Mouse (Mus musculus) liver, embryonic 14.5 days (tissue): ENCODE data around the gene Celsr1. TPM values are rescaled to one million over a fixed set of nuclear protein-coding genes. Genes with fewer than 3 reads are reported as not detected.

Experiments
- ATAC-seq: fragments of 200-750 bp; cut with Nextera tagmentation; 2 replicates; pipeline ENCODE4 v1.8.0; 2017; ENCODE audit warnings: moderate number of reproducible peaks, mild to moderate bottlenecking, moderate library complexity; ENCODE audit not compliant: insufficient read depth
- DNase-seq, 3 experiments: peaks; one replicate each; pipeline ENCODE4 v3.0.0-alpha.2; 2012 to 2013; ENCODE audit warnings: low read depth in 3 of 3, low spot score in 3 of 3
- H3K27ac ChIP-seq: fragments of 300-500 bp; sonication (generic); 2 replicates; pipeline ENCODE4 v1.5.1; 2014; ENCODE audit warnings: moderate library complexity, mild to moderate bottlenecking, control low read depth, inconsistent platforms
- H3K27me3 ChIP-seq: fragments of 300-500 bp; sonication (generic); 2 replicates; pipeline ENCODE4 v1.6.1; 2014; ENCODE audit warnings: mild to moderate bottlenecking, low read length, moderate library complexity; ENCODE audit not compliant: control insufficient read depth, insufficient read depth
- H3K36me3 ChIP-seq: fragments of 300-500 bp; sonication (generic); replicated peaks from 2 replicates; pipeline ENCODE4 v1.6.1; 2014; ENCODE audit warnings: low read depth; ENCODE audit not compliant: control insufficient read depth, insufficient read depth
- H3K4me1 ChIP-seq, 2 experiments: fragments of 200-500 bp in 1 of 2; fragments of 300-500 bp in 1 of 2; sonication (generic) in 1 of 2; replicated peaks; 2 replicates each; pipeline ENCODE4 v1.6.1; 2012 to 2014; ENCODE audit warnings: antibody characterized with exemption in 1 of 2, inconsistent platforms in 1 of 2, low read length in 1 of 2; ENCODE audit not compliant: control insufficient read depth in 2 of 2, insufficient read depth in 2 of 2
- H3K4me2 ChIP-seq: fragments of 300-500 bp; sonication (generic); 2 replicates; pipeline ENCODE4 v1.6.1; 2014; ENCODE audit warnings: low read depth, mild to moderate bottlenecking, control low read depth, moderate library complexity
- H3K4me3 ChIP-seq, 2 experiments: fragments of 200-500 bp in 1 of 2; fragments of 300-500 bp in 1 of 2; sonication (generic) in 1 of 2; 2 replicates each; pipeline ENCODE4 v1.5.1; 2012 to 2014; ENCODE audit warnings: low read depth in 2 of 2, low read length in 2 of 2, mild to moderate bottlenecking in 2 of 2, control low read depth in 1 of 2, inconsistent platforms in 1 of 2, moderate library complexity in 1 of 2; ENCODE audit not compliant: insufficient read depth in 1 of 2
- H3K9ac ChIP-seq: fragments of 300-500 bp; sonication (generic); replicated peaks from 2 replicates; pipeline ENCODE4 v1.6.1; 2014; ENCODE audit warnings: mild to moderate bottlenecking, control low read depth, moderate library complexity
- H3K9me3 ChIP-seq: fragments of 300-500 bp; sonication (generic); 2 replicates; pipeline ENCODE4 v1.6.1; 2016; ENCODE audit warnings: low read length, mixed read lengths; ENCODE audit not compliant: control insufficient read depth
- CTCF ChIP-seq: IDR thresholded peaks from 2 replicates; pipeline ENCODE4 v1.5.1; 2016; ENCODE audit warnings: antibody characterized with exemption, low read depth, control low read depth
- EP300 ChIP-seq: IDR thresholded peaks from 2 replicates; pipeline ENCODE4 v1.6.1; 2016; ENCODE audit warnings: antibody characterized with exemption, low read depth
- WGBS: fragments of 180-500 bp; shearing (Covaris S2); extraction: QIAGEN DNeasy Blood & Tissue Kit; methylation state at CpG from one replicate; pipeline ENCODE4 v1.1.7; 2014; ENCODE audit not compliant: insufficient replicate concordance; 5-methylcytosine and 5-hydroxymethylcytosine counted together
- polyA plus RNA-seq, 2 experiments: library from polyadenylated mRNA; depleted of rRNA in 1 of 2; stranded (reverse) in 1 of 2; unstranded in 1 of 2; fragments of >200 nt; fragmentation: Nextera tagmentation in 1 of 2; extraction: Ambion mirVana in 1 of 2; gene quantifications; 2 replicates each; pipeline versions ENCODE4 v1.2.1 to v1.2.3; 2012 to 2014

The Celsr1 gene
- polyA plus RNA-seq, 2 experiments, result 0.06 to 0.12 TPM

DNA sequence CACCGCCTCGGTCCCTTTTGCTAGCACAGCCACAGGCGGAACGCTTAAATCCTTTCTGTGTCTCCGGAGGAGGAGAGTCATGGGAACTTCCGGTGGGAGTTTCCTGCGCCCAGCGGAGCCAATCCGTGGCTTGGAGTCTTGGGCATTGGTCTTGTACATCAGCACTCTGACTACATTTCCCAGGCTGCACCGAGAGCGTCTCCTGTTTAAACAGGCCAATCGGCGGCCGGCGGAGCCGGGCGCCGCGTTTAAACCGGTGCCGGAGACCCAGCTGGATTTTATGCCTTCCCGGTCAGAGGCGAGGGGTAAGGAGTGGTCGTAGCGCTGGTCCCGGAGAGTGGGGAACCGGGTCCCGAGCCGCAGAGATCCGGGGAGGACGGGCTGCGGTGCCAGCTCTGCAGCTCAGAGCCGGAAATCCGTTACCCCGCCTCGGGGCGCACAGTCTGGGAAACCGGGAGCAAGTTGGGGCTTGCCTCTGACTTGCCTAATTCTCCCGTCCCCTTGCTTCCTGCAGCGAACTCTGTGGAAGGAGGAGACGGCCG lies 174.0 kb downstream of the Celsr1 start, which contains the start of gene Gtse1:
Gtse1 (plus strand) TSS at position 256 of the 542 bp plus-strand sequence.
- Histone ChIP-seq H3K4me2 (peak within 1 kb of the TSS; percentile 79), H3K9ac (peak within 1 kb of the TSS; percentile 91), H3K27ac (peak within 1 kb of the TSS; percentile 43), H3K4me1 (peaks cover 0 to 10% of the 10 kb centered on the region in 2 experiments; a peak in 3 of 4 replicates), H3K27me3 (no peaks in the 10 kb centered on the region), H3K36me3 (peaks cover 32% of the 10 kb centered on the region), H3K4me3 (peak within 1 kb of the TSS; percentile 81 to 99), H3K9me3 (no peaks in the 10 kb centered on the region)
- under 1% methylated on average over 42 of the region's 42 CpGs for WGBS
- TF ChIP-seq CTCF (no peak), EP300 (no peak)
- DNase-seq (peak; percentile 93 to 95 (median 95)), ATAC-seq (peak; percentile 99)

DNA sequence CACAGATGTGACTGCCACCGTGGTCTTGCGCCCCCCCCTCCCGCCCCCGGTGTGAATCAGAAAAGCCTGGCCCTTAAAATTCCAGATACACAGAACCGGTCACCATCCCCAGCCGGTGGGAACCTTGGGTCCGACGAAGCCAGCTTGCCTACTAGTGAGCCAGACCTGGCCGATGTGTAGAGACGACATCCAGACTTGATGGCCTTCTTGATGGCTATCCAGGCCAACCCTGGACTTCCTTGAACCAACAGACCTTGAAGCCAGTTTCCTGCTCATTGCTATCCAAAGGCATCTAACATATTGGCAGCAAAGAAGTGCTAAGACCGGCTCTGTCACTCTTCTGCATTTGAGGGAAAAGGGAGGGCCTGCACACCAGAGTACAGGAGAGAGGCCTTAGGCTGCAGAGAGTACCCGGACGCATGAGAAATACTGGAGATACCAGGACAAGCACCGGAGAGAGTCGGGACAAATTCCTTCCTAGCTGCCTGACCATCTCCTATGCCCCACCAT lies 174.5 kb downstream of the Celsr1 start:
- WGBS, result 13% methylated on average over 15 of the region's 15 CpGs
- Histone ChIP-seq H3K27ac (no peak overlapping the region), H3K27me3 (no peaks in the 10 kb centered on the region), H3K36me3 (peaks cover 27% of the 10 kb centered on the region), H3K9ac (peak overlapping the region; percentile 59), H3K9me3 (no peaks in the 10 kb centered on the region), H3K4me2 (peak overlapping the region; percentile 71), H3K4me1 (peaks cover 0 to 10% of the 10 kb centered on the region in 2 experiments; a peak in 3 of 4 replicates), H3K4me3 (peak overlapping the region; percentile 81 to 84)
- ATAC-seq, result peak; percentile 4; the same call in 1 of the 2 replicates
- DNase-seq, result no peak
- TF ChIP-seq CTCF, result no peak
- 0 out of 2 replicates have a peak, but pooled peaks have one; percentile 14 for TF ChIP-seq EP300

DNA sequence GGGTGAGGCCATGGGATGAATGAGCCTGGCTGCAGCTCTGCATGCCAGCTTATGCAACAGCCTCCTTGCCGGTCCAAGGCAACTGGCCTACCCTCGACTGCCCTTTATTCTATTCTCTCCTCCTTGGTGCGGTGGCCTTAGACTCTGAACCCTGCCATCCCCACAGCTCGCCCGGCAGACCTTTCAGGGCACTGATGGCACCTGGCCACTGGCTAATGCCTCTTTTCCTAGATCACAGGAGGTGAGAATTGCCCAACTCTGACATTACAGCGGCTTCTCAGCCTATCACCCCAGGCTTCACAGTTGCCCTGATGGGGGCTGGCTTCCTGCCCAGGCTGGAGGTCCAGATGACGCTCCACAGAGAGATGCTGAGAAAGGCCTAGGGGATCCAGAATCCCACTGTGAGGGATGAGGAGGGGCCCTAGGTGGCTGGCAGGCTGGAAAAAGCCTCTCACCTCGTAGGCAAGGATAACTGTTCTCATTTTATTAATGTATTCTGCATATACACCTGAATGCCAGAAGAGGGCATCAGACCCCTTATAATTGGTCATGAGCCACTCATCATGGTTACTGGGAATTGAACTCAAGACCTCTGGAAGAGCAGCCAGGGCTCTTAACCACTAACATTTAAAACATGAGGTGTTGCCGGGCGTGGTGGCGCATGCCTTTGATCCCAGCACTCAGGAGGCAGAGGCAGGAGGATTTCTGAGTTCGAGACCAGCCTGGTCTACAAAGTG lies 181.8 kb downstream of the Celsr1 start:
- ATAC-seq (no peak), DNase-seq (no peak)
- no peak overlapping the region for H3K27ac ChIP-seq
- no peak overlapping the region for H3K9ac ChIP-seq
- no peak for TF ChIP-seq EP300
- peak; percentile 39; the same call in 1 of the 2 replicates for TF ChIP-seq CTCF
- no peak overlapping the region for H3K4me3 ChIP-seq
- no peaks in the 10 kb centered on the region for H3K4me1 ChIP-seq
- WGBS, result 68% methylated on average over 12 of the region's 12 CpGs
- H3K36me3 ChIP-seq, result no peaks in the 10 kb centered on the region
- H3K4me2 ChIP-seq, result no peak overlapping the region
- no peaks in the 10 kb centered on the region for H3K27me3 ChIP-seq
- H3K9me3 ChIP-seq, result no peaks in the 10 kb centered on the region

Other genes with a start within 250 kb of the Celsr1 start
- 15.7 and 19.7 TPM in 2 replicates for gene Cdpf1, start 222.1 kb downstream of the Celsr1 start, polyA plus RNA-seq (2012; rRNA removed)
- gene Cdpf1, start 222.1 kb downstream of the Celsr1 start, polyA plus RNA-seq (2014; fragmentation: Nextera tagmentation; extraction: Ambion mirVana), result 23.7 and 26.2 TPM in 2 replicates
- 0.08 and 0.10 TPM in 2 replicates for gene Pkdrej, start 212.0 kb downstream of the Celsr1 start, polyA plus RNA-seq (2012; rRNA removed)
- gene Pkdrej, start 212.0 kb downstream of the Celsr1 start, polyA plus RNA-seq (2014; fragmentation: Nextera tagmentation; extraction: Ambion mirVana), result 0.13 and 0.14 TPM in 2 replicates
- 3.8 and 4.0 TPM in 2 replicates for gene Ttc38, start 201.5 kb downstream of the Celsr1 start, polyA plus RNA-seq (2012; rRNA removed)
- gene Ttc38, start 201.5 kb downstream of the Celsr1 start, polyA plus RNA-seq (2014; fragmentation: Nextera tagmentation; extraction: Ambion mirVana), result 4.5 and 7.0 TPM in 2 replicates
- 20.6 TPM in 2 replicates for gene Gtse1, start 174.0 kb downstream of the Celsr1 start, polyA plus RNA-seq (2012; rRNA removed)
- 21.1 and 22.9 TPM in 2 replicates for gene Gtse1, start 174.0 kb downstream of the Celsr1 start, polyA plus RNA-seq (2014; fragmentation: Nextera tagmentation; extraction: Ambion mirVana)
- 9.5 and 15.2 TPM in 2 replicates for gene Trmu, start 154.5 kb downstream of the Celsr1 start, polyA plus RNA-seq (2012; rRNA removed)
- gene Trmu, start 154.5 kb downstream of the Celsr1 start, polyA plus RNA-seq (2014; fragmentation: Nextera tagmentation; extraction: Ambion mirVana), result 10.9 and 12.7 TPM in 2 replicates
- 6.1 and 7.5 TPM in 2 replicates for gene Gramd4, start 23.9 kb upstream of the Celsr1 start, polyA plus RNA-seq (2012; rRNA removed)
- 2.5 and 4.0 TPM in 2 replicates for gene Gramd4, start 23.9 kb upstream of the Celsr1 start, polyA plus RNA-seq (2014; fragmentation: Nextera tagmentation; extraction: Ambion mirVana)
- gene Cerk, start 152.4 kb upstream of the Celsr1 start, polyA plus RNA-seq (2012; rRNA removed), result 2.4 and 2.9 TPM in 2 replicates
- gene Cerk, start 152.4 kb upstream of the Celsr1 start, polyA plus RNA-seq (2014; fragmentation: Nextera tagmentation; extraction: Ambion mirVana), result 2.7 and 3.3 TPM in 2 replicates
- 5.8 and 6.4 TPM in 2 replicates for gene Tbc1d22a, start 180.7 kb upstream of the Celsr1 start, polyA plus RNA-seq (2012; rRNA removed)
- 4.1 and 4.9 TPM in 2 replicates for gene Tbc1d22a, start 180.7 kb upstream of the Celsr1 start, polyA plus RNA-seq (2014; fragmentation: Nextera tagmentation; extraction: Ambion mirVana)